In the genomic region with DNA sequence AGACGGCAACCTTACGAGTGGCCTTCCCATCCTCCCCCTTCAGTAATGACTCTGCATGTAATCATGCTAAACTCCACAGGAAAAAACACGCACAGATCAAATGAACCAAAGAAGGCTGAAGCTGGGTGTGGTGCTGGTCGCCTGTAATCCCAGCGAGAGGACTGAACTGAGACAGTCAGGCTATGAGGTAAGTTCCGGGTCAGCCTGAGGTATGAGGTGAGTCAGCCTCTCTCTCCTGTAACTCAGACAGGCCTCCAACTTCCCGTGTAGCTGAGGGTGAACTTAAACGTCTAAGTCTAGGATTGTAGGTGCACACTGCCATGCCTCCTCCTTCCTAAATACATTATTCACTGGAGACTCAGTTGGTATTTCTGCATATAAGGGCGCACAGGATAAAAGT, we compare ENCODE assay signal across 26 mouse cellular contexts. TPM values are rescaled to one million over a fixed set of nuclear protein-coding genes. Genes with fewer than 3 reads are reported as not detected.
A peak's percentile ranks its signal among the peaks of the same experiment; 100 is the strongest.
DNase-seq lines count a peak whose midpoint lies in the region; ATAC-seq and TF ChIP-seq lines count a peak whose summit lies in the region.
"Had no signal": no experiment of that assay in that cellular context is flagged by ENCODE, and none has a peak within 500 bp of the region (broad histone marks: within the 10 kb centered on the region; RNA-seq: fewer than 3 reads in every experiment).

No protein-coding gene starts in this region.

- peak; percentile 54 for DNase-seq in 416B (ENCODE audit: low read depth)
- DNase-seq in CH12.LX (ENCODE audit: extremely low read depth), result peak; percentile 34
- peak; percentile 35 for DNase-seq in induced T-regulatory cell, adult 2 months (ENCODE audit: low read depth)
- DNase-seq in stomach, postnatal 0 days (ENCODE audit: low spot score), result no peak
- no peak for DNase-seq in layer of hippocampus, postnatal 14 days (ENCODE audit: low spot score in 2 of 2)
- DNase-seq in kidney, adult 11 months, result no peak
- DNase-seq: adrenal gland, adult 8-10 months; adrenal gland, postnatal 25 days; B cell, adult 2 months; cerebellum, adult 11-12 months; cerebellum, adult 8-10 months; cerebellum, postnatal 10 days; cerebellum, postnatal 36 days; gastrocnemius, postnatal 10 days; gastrocnemius, postnatal 36 days; heart, adult 11 months; kidney, adult 2 months had no signal

- H3K4me1 ChIP-seq in CH12.LX (ENCODE audit: control insufficient read depth in 1 of 2, insufficient read depth in 2 of 2), result peaks cover 8 to 54% of the 10 kb centered on the region in 2 experiments
- H3K4me1 ChIP-seq in stomach, postnatal 0 days (replicated peaks; ENCODE audit: control insufficient read depth, insufficient read depth), result no peaks in the 10 kb centered on the region
- H3K4me1 ChIP-seq: forebrain, embryonic 12.5 days; forebrain, embryonic 15.5 days; hindbrain, embryonic 10.5 days; hindbrain, embryonic 13.5 days had no signal

- no peak for TF ChIP-seq RAD21 in CH12.LX (IDR thresholded peaks at IDR 0.05; ENCODE audit: low read depth, low read length)

- H3K9me3 ChIP-seq in CH12.LX (replicated peaks; ENCODE audit: low read length), result peaks cover 9% of the 10 kb centered on the region
- H3K9me3 ChIP-seq in stomach, postnatal 0 days (ENCODE audit: control insufficient read depth, low read length), result no peaks in the 10 kb centered on the region
- H3K9me3 ChIP-seq: forebrain, embryonic 15.5 days; hindbrain, embryonic 13.5 days had no signal

- H3K27me3 ChIP-seq in CH12.LX (replicated peaks), result no peaks in the 10 kb centered on the region
- no peaks in the 10 kb centered on the region for H3K27me3 ChIP-seq in stomach, postnatal 0 days (ENCODE audit: control insufficient read depth, insufficient read depth, low read length)
- H3K27me3 ChIP-seq: forebrain, embryonic 12.5 days; forebrain, embryonic 15.5 days; hindbrain, embryonic 13.5 days had no signal

- dilution Hi-C loops in CH12.LX (cut with MboI; ENCODE audit: extremely low pct_ligation_motif_present, extremely low pct_unique_long_range_greater_than_20kb, low sequenced_read_pairs), result no loop called here

- WGBS in stomach, postnatal 0 days, result 61% methylated on average over 9 of the region's 9 CpGs

- no peak overlapping the region for H3K4me3 ChIP-seq in CH12.LX (replicated peaks in 1 of 3; ENCODE audit: low read depth in 2 of 3, low read length in 2 of 3, poor library complexity in 1 of 3)
- no peak overlapping the region for H3K4me3 ChIP-seq in stomach, postnatal 0 days (ENCODE audit: low read depth, low read length)
- H3K4me3 ChIP-seq: forebrain, embryonic 12.5 days; forebrain, embryonic 15.5 days; hindbrain, embryonic 10.5 days; hindbrain, embryonic 13.5 days had no signal

- no peak overlapping the region for H3K9ac ChIP-seq in CH12.LX (ENCODE audit: insufficient read depth, low read depth)
- H3K9ac ChIP-seq in stomach, postnatal 0 days (ENCODE audit: low read length), result no peak overlapping the region
- H3K9ac ChIP-seq: forebrain, embryonic 12.5 days; forebrain, embryonic 15.5 days; hindbrain, embryonic 13.5 days had no signal

- no peak for TF ChIP-seq POLR2A in CH12.LX (IDR thresholded peaks at IDR 0.05; ENCODE audit: low read depth, low read length)

- no peak for TF ChIP-seq EP300 in CH12.LX (IDR thresholded peaks at IDR 0.05; ENCODE audit: low read length)
- no peak for TF ChIP-seq EP300 in stomach, postnatal 0 days (optimal IDR thresholded peaks at IDR 0.05)

- in situ Hi-C loops in CH12.LX (cut with MboI; ENCODE audit: low pct_ligation_motif_present, low pct_unique_long_range_greater_than_20kb, low sequenced_read_pairs), result no loop called here

- no peak overlapping the region for H3K27ac ChIP-seq in CH12.LX (ENCODE audit: insufficient read depth, low read depth)
- no peak overlapping the region for H3K27ac ChIP-seq in stomach, postnatal 0 days (replicated peaks)
- H3K27ac ChIP-seq: forebrain, embryonic 12.5 days; forebrain, embryonic 15.5 days; hindbrain, embryonic 10.5 days; hindbrain, embryonic 13.5 days had no signal

- no peak overlapping the region for H3K4me2 ChIP-seq in CH12.LX (ENCODE audit: insufficient read depth, low read depth, poor library complexity, severe bottlenecking)
- no peak overlapping the region for H3K4me2 ChIP-seq in stomach, postnatal 0 days (replicated peaks; ENCODE audit: low read depth)
- H3K4me2 ChIP-seq: forebrain, embryonic 12.5 days; forebrain, embryonic 15.5 days; heart, embryonic 11.5 days; hindbrain, embryonic 13.5 days had no signal

- no peak for TF ChIP-seq CTCF in CH12.LX (conservative IDR thresholded peaks at IDR 0.05 in 1 of 2, IDR thresholded peaks at IDR 0.05 in 1 of 2; ENCODE audit: low read depth in 2 of 2, low read length in 2 of 2)
- no peak for TF ChIP-seq CTCF in stomach, postnatal 0 days (IDR thresholded peaks at IDR 0.05; ENCODE audit: low read depth)

- peaks cover 14% of the 10 kb centered on the region for H3K79me2 ChIP-seq in CH12.LX (replicated peaks; ENCODE audit: control insufficient read depth, extremely low read depth, insufficient read depth, poor library complexity, severe bottlenecking)

- peaks cover 66 to 89% of the 10 kb centered on the region in 2 experiments for H3K36me3 ChIP-seq in CH12.LX (replicated peaks in 1 of 2; ENCODE audit: control insufficient read depth in 1 of 2, insufficient read depth in 1 of 2, low read length in 1 of 2)
- H3K36me3 ChIP-seq in stomach, postnatal 0 days (ENCODE audit: control insufficient read depth, insufficient read depth, low read length), result no peaks in the 10 kb centered on the region

- peak; percentile 72 for ATAC-seq in stomach, postnatal 0 days (ENCODE audit: low FRiP score, low TSS enrichment)
- ATAC-seq in activated CD4-positive, CD25-positive, alpha-beta regulatory T cell, adult 4 months, result no peak
- ATAC-seq: forebrain, embryonic 15.5 days; hindbrain, embryonic 16.5 days; inflammation-experienced regulatory T-cells, adult 6 months; intestine, embryonic 16.5 days had no signal

TF ChIP-seq in CH12.LX, 34 proteins besides CTCF, POLR2A, EP300 and RAD21:
- TF ChIP-seq ELF1 (IDR thresholded peaks at IDR 0.05; ENCODE audit: low read depth, low read length) (no peak), BHLHE40 (IDR thresholded peaks at IDR 0.05; ENCODE audit: low read depth, low read length) (no peak), SMC3 (IDR thresholded peaks at IDR 0.05; ENCODE audit: low read depth, low read length) (no peak), PAX5 (IDR thresholded peaks at IDR 0.05; ENCODE audit: low read length) (no peak), MXI1 (IDR thresholded peaks at IDR 0.05; ENCODE audit: low read depth, low read length) (no peak), ZNF384 (IDR thresholded peaks at IDR 0.05; ENCODE audit: low read depth, low read length) (no peak), MAZ (IDR thresholded peaks at IDR 0.05; ENCODE audit: low read depth, low read length) (no peak), CHD2 (IDR thresholded peaks at IDR 0.05; ENCODE audit: low read length) (no peak), NELFE (IDR thresholded peaks at IDR 0.05; ENCODE audit: low read depth, low read length) (no peak)

RNA-seq across cellular contexts. Expression of gene Fgd3, which starts 26.0 kb away (rescaled TPM):
- total RNA-seq in CH12.LX (2012; rRNA removed) (13.6 and 16.1 TPM in 2 replicates), CH12.LX (2014; rRNA removed) (8.7 and 9.5 TPM in 2 replicates)
- 14.5 and 15.9 TPM in 2 replicates for polyA plus RNA-seq in CH12.LX (2012; ENCODE audit: insufficient read length, low read depth)
- polyA plus RNA-seq in stomach, postnatal 0 days (2015; fragmentation: Nextera tagmentation; extraction: Ambion mirVana), result 0.23 and 0.25 TPM in 2 replicates
- total RNA-seq in layer of hippocampus, postnatal 14 days (2021), result 1 to 10 TPM; 7.3 to 7.9 TPM
- 10 to 100 TPM; 11.5 to 13.7 TPM for polyA plus RNA-seq in activated CD4-positive, CD25-positive, alpha-beta regulatory T cell, adult 4 months (2017; shearing (Covaris generic))

RNA-seq across cellular contexts. Expression of gene Susd3, which starts 45.6 kb away (rescaled TPM):
- total RNA-seq in CH12.LX (2012; rRNA removed) (7.7 and 12.0 TPM in 2 replicates), CH12.LX (2014; rRNA removed) (19.0 and 24.2 TPM in 2 replicates)
- 6.0 and 8.2 TPM in 2 replicates for polyA plus RNA-seq in CH12.LX (2012; ENCODE audit: insufficient read length, low read depth)
- 1.0 and 1.2 TPM in 2 replicates for polyA plus RNA-seq in stomach, postnatal 0 days (2015; fragmentation: Nextera tagmentation; extraction: Ambion mirVana)
- total RNA-seq in layer of hippocampus, postnatal 14 days (2021), result 1 to 10 TPM; 2.6 to 3.7 TPM
- 10 to 100 TPM; 61.0 to 67.4 TPM for polyA plus RNA-seq in activated CD4-positive, CD25-positive, alpha-beta regulatory T cell, adult 4 months (2017; shearing (Covaris generic))

RNA-seq across cellular contexts. Expression of gene Bicd2, which starts 47.3 kb away (rescaled TPM):
- total RNA-seq in CH12.LX (2012; rRNA removed), result 21.0 and 21.3 TPM in 2 replicates
- 16.9 and 18.0 TPM in 2 replicates for total RNA-seq in CH12.LX (2014; rRNA removed)
- polyA plus RNA-seq in CH12.LX (2012; ENCODE audit: insufficient read length, low read depth), result 26.5 and 27.0 TPM in 2 replicates
- polyA plus RNA-seq in stomach, postnatal 0 days (2015; fragmentation: Nextera tagmentation; extraction: Ambion mirVana), result 19.6 TPM in 2 replicates
- total RNA-seq in layer of hippocampus, postnatal 14 days (2021), result 10 to 100 TPM; 47.9 to 48.6 TPM
- 1 to 10 TPM; 5.8 to 6.2 TPM for polyA plus RNA-seq in activated CD4-positive, CD25-positive, alpha-beta regulatory T cell, adult 4 months (2017; shearing (Covaris generic))

Comparison
In these comparisons a context has a peak if more than half of its experiments do, and no peak if none do; other contexts are left out.
1. DNase-seq: peak in 416B (single experiment), CH12.LX (single experiment) and induced T-regulatory cell, adult 2 months (single experiment); none in stomach, postnatal 0 days (single experiment), layer of hippocampus, postnatal 14 days (0 of 2) and kidney, adult 11 months (single experiment).